Mouse (Mus musculus): Measurements from ENCODE around the gene Diras2. TPM values are rescaled to one million over a fixed set of nuclear protein-coding genes. Genes with fewer than 3 reads are reported as not detected.

Gene Diras2
- polyA plus RNA-seq, 1 experiment from 2014 or later: 0.99 TPM

GRCm38 (mm10) chr13:52529188-52529972 lies 1.7 kb downstream of the Diras2 start:
- no peak overlapping the region for H3K9ac ChIP-seq (ENCODE audit: low read depth, low read length)
- 54% methylated on average over 13 of the region's 13 CpGs for WGBS (ENCODE audit: insufficient replicate concordance)

GRCm38 (mm10) chr13:52528786-52529185 lies 2.3 kb downstream of the Diras2 start:
- 57% methylated on average over 9 of the region's 9 CpGs for WGBS (ENCODE audit: insufficient replicate concordance)
- Histone ChIP-seq H3K27ac (ENCODE audit: low read depth, low read length) (no peak overlapping the region), H3K4me3 (ENCODE audit: low read depth, low read length) (no peak overlapping the region), H3K36me3 (ENCODE audit: control insufficient read depth, insufficient read depth, low read length) (no peaks in the 10 kb centered on the region), H3K27me3 (ENCODE audit: control insufficient read depth, insufficient read depth, low read length) (peaks cover 9% of the 10 kb centered on the region), H3K9ac (ENCODE audit: low read depth, low read length) (no peak overlapping the region), H3K4me2 (no peak overlapping the region), H3K4me1 (ENCODE audit: control insufficient read depth, insufficient read depth, low read length) (no peaks in the 10 kb centered on the region), H3K9me3 (replicated peaks; ENCODE audit: control insufficient read depth, low read length) (no peaks in the 10 kb centered on the region; the same call in 1 of the 2 replicates)
- ATAC-seq (replicated peaks; ENCODE audit: insufficient number of reproducible peaks, low FRiP score, low TSS enrichment): no peak

More at GRCm38 (mm10) chr13:52529188-52529972, 1.7 kb downstream of the Diras2 start:
- ATAC-seq (replicated peaks; ENCODE audit: insufficient number of reproducible peaks, low FRiP score, low TSS enrichment): no peak
- peak overlapping the region; percentile 81 for H3K4me2 ChIP-seq
- H3K27ac ChIP-seq (ENCODE audit: low read depth, low read length): no peak overlapping the region
- H3K4me1 ChIP-seq (ENCODE audit: control insufficient read depth, insufficient read depth, low read length): no peaks in the 10 kb centered on the region
- no peaks in the 10 kb centered on the region for H3K36me3 ChIP-seq (ENCODE audit: control insufficient read depth, insufficient read depth, low read length)
- H3K4me3 ChIP-seq (ENCODE audit: low read depth, low read length): peak overlapping the region; percentile 48
- H3K27me3 ChIP-seq (ENCODE audit: control insufficient read depth, insufficient read depth, low read length): peaks cover 9% of the 10 kb centered on the region
- no peaks in the 10 kb centered on the region; the same call in 1 of the 2 replicates for H3K9me3 ChIP-seq (replicated peaks; ENCODE audit: control insufficient read depth, low read length)

- no peak overlapping the region for H3K4me3 ChIP-seq (ENCODE audit: low read depth, low read length)
- ATAC-seq (replicated peaks; ENCODE audit: insufficient number of reproducible peaks, low FRiP score, low TSS enrichment): no peak
- peaks cover 9% of the 10 kb centered on the region for H3K27me3 ChIP-seq (ENCODE audit: control insufficient read depth, insufficient read depth, low read length)
- WGBS (ENCODE audit: insufficient replicate concordance): 73% methylated on average over 8 of the region's 8 CpGs
- no peaks in the 10 kb centered on the region for H3K4me1 ChIP-seq (ENCODE audit: control insufficient read depth, insufficient read depth, low read length)
- no peaks in the 10 kb centered on the region for H3K36me3 ChIP-seq (ENCODE audit: control insufficient read depth, insufficient read depth, low read length)
- H3K27ac ChIP-seq (ENCODE audit: low read depth, low read length): no peak overlapping the region
- H3K9me3 ChIP-seq (replicated peaks; ENCODE audit: control insufficient read depth, low read length): no peaks in the 10 kb centered on the region; the same call in 1 of the 2 replicates
- H3K4me2 ChIP-seq: no peak overlapping the region
- no peak overlapping the region for H3K9ac ChIP-seq (ENCODE audit: low read depth, low read length)
Observed at GRCm38 (mm10) chr13:52528281-52528680, 2.8 kb downstream of the Diras2 start.

GRCm38 (mm10) chr13:52526249-52527035 lies 4.6 kb downstream of the Diras2 start:
- 57% methylated on average over 6 of the region's 6 CpGs for WGBS (ENCODE audit: insufficient replicate concordance)
- Histone ChIP-seq H3K4me2 (no peak overlapping the region), H3K36me3 (ENCODE audit: control insufficient read depth, insufficient read depth, low read length) (no peaks in the 10 kb centered on the region), H3K27ac (ENCODE audit: low read depth, low read length) (no peak overlapping the region), H3K9me3 (replicated peaks; ENCODE audit: control insufficient read depth, low read length) (no peaks in the 10 kb centered on the region), H3K4me1 (ENCODE audit: control insufficient read depth, insufficient read depth, low read length) (no peaks in the 10 kb centered on the region), H3K27me3 (ENCODE audit: control insufficient read depth, insufficient read depth, low read length) (peaks cover 9% of the 10 kb centered on the region), H3K9ac (ENCODE audit: low read depth, low read length) (no peak overlapping the region), H3K4me3 (ENCODE audit: low read depth, low read length) (no peak overlapping the region)
- no peak for ATAC-seq (replicated peaks; ENCODE audit: insufficient number of reproducible peaks, low FRiP score, low TSS enrichment)

GRCm38 (mm10) chr13:52524313-52524712 lies 6.8 kb downstream of the Diras2 start:
- no peaks in the 10 kb centered on the region for H3K36me3 ChIP-seq (ENCODE audit: control insufficient read depth, insufficient read depth, low read length)
- H3K4me3 ChIP-seq (ENCODE audit: low read depth, low read length): no peak overlapping the region
- H3K9ac ChIP-seq (ENCODE audit: low read depth, low read length): no peak overlapping the region
- H3K4me2 ChIP-seq: no peak overlapping the region
- 89% methylated on average over 11 of the region's 11 CpGs for WGBS (ENCODE audit: insufficient replicate concordance)
- H3K4me1 ChIP-seq (ENCODE audit: control insufficient read depth, insufficient read depth, low read length): no peaks in the 10 kb centered on the region
- H3K27me3 ChIP-seq (ENCODE audit: control insufficient read depth, insufficient read depth, low read length): no peaks in the 10 kb centered on the region
- no peak overlapping the region for H3K27ac ChIP-seq (ENCODE audit: low read depth, low read length)
- no peak for ATAC-seq (replicated peaks; ENCODE audit: insufficient number of reproducible peaks, low FRiP score, low TSS enrichment)
- H3K9me3 ChIP-seq (replicated peaks; ENCODE audit: control insufficient read depth, low read length): no peaks in the 10 kb centered on the region

GRCm38 (mm10) chr13:52521176-52521575 lies 9.9 kb downstream of the Diras2 start:
- no peak overlapping the region for H3K27ac ChIP-seq (ENCODE audit: low read depth, low read length)
- H3K9me3 ChIP-seq (replicated peaks; ENCODE audit: control insufficient read depth, low read length): no peaks in the 10 kb centered on the region
- H3K4me2 ChIP-seq: no peak overlapping the region
- H3K4me1 ChIP-seq (ENCODE audit: control insufficient read depth, insufficient read depth, low read length): no peaks in the 10 kb centered on the region; the same call in 1 of the 2 replicates
- H3K36me3 ChIP-seq (ENCODE audit: control insufficient read depth, insufficient read depth, low read length): no peaks in the 10 kb centered on the region
- WGBS (ENCODE audit: insufficient replicate concordance): 43% methylated on average over 6 of the region's 6 CpGs
- no peak overlapping the region for H3K9ac ChIP-seq (ENCODE audit: low read depth, low read length)
- no peak overlapping the region for H3K4me3 ChIP-seq (ENCODE audit: low read depth, low read length)
- no peaks in the 10 kb centered on the region for H3K27me3 ChIP-seq (ENCODE audit: control insufficient read depth, insufficient read depth, low read length)
- ATAC-seq (replicated peaks; ENCODE audit: insufficient number of reproducible peaks, low FRiP score, low TSS enrichment): no peak

- no peak overlapping the region for H3K4me2 ChIP-seq
- 73% methylated on average over 5 of the region's 5 CpGs for WGBS (ENCODE audit: insufficient replicate concordance)
- H3K9ac ChIP-seq (ENCODE audit: low read depth, low read length): no peak overlapping the region
- H3K27ac ChIP-seq (ENCODE audit: low read depth, low read length): no peak overlapping the region
- no peaks in the 10 kb centered on the region for H3K9me3 ChIP-seq (replicated peaks; ENCODE audit: control insufficient read depth, low read length)
- no peaks in the 10 kb centered on the region; the same call in 1 of the 2 replicates for H3K4me1 ChIP-seq (ENCODE audit: control insufficient read depth, insufficient read depth, low read length)
- H3K36me3 ChIP-seq (ENCODE audit: control insufficient read depth, insufficient read depth, low read length): no peaks in the 10 kb centered on the region
- no peak overlapping the region for H3K4me3 ChIP-seq (ENCODE audit: low read depth, low read length)
- ATAC-seq (replicated peaks; ENCODE audit: insufficient number of reproducible peaks, low FRiP score, low TSS enrichment): no peak
- no peaks in the 10 kb centered on the region for H3K27me3 ChIP-seq (ENCODE audit: control insufficient read depth, insufficient read depth, low read length)
Observed at GRCm38 (mm10) chr13:52519425-52519824, 11.7 kb downstream of the Diras2 start.

GRCm38 (mm10) chr13:52518377-52518776 lies 12.7 kb downstream of the Diras2 start:
- H3K9me3 ChIP-seq (replicated peaks; ENCODE audit: control insufficient read depth, low read length): no peaks in the 10 kb centered on the region
- H3K4me3 ChIP-seq (ENCODE audit: low read depth, low read length): no peak overlapping the region
- 84% methylated on average over 4 of the region's 4 CpGs for WGBS (ENCODE audit: insufficient replicate concordance)

More at GRCm38 (mm10) chr13:52518377-52518776, 12.7 kb downstream of the Diras2 start:
- H3K9ac ChIP-seq (ENCODE audit: low read depth, low read length): no peak overlapping the region
- H3K36me3 ChIP-seq (ENCODE audit: control insufficient read depth, insufficient read depth, low read length): no peaks in the 10 kb centered on the region
- H3K4me1 ChIP-seq (ENCODE audit: control insufficient read depth, insufficient read depth, low read length): no peaks in the 10 kb centered on the region; the same call in 1 of the 2 replicates
- no peak for ATAC-seq (replicated peaks; ENCODE audit: insufficient number of reproducible peaks, low FRiP score, low TSS enrichment)
- no peaks in the 10 kb centered on the region for H3K27me3 ChIP-seq (ENCODE audit: control insufficient read depth, insufficient read depth, low read length)
- H3K27ac ChIP-seq (ENCODE audit: low read depth, low read length): no peak overlapping the region
- H3K4me2 ChIP-seq: no peak overlapping the region
